Mouse (Mus musculus): ENCODE results near the gene Col17a1. TPM values are rescaled to one million over a fixed set of nuclear protein-coding genes. Genes with fewer than 3 reads are reported as not detected.

Gene Col17a1
- total and polyA plus RNA-seq, 3 experiments: 0.18 to 0.37 TPM; not detected in 1

- TF ChIP-seq CTCF (IDR thresholded peaks at IDR 0.05) (no peak), EP300 (IDR thresholded peaks at IDR 0.05; ENCODE audit: insufficient read depth, low read depth, low read length) (no peak), POLR2A (IDR thresholded peaks at IDR 0.05; ENCODE audit: insufficient read depth, low read depth, low read length) (no peak)
- no peak overlapping the region for H3K27ac ChIP-seq
- intact Hi-C loops (cut with DNase I): no loop called here
- H3K36me3 ChIP-seq (ENCODE audit: control insufficient read depth, insufficient read depth, low read length): no peaks in the 10 kb centered on the region
- no peak overlapping the region for H3K4me3 ChIP-seq
- H3K4me1 ChIP-seq (ENCODE audit: control insufficient read depth, insufficient read depth, low read length): peaks cover 5% of the 10 kb centered on the region
- DNase-seq: no peak
- no peaks in the 10 kb centered on the region for H3K27me3 ChIP-seq (ENCODE audit: control insufficient read depth, insufficient read depth, low read length)
- WGBS: 47% methylated on average over 5 of the region's 5 CpGs
- H3K9ac ChIP-seq (ENCODE audit: low read depth, low read length): no peak overlapping the region
- H3K79me2 ChIP-seq (replicated peaks; ENCODE audit: control insufficient read depth, insufficient read depth, low read length): no peaks in the 10 kb centered on the region
Observed at GRCm38 (mm10) chr19:47651160-47651480, 40.8 kb downstream of the Col17a1 start.

GRCm38 (mm10) chr19:47650366-47651159 lies 41.3 kb downstream of the Col17a1 start:
- no peak overlapping the region for H3K4me3 ChIP-seq
- WGBS: 74% methylated on average over 16 of the region's 16 CpGs
- no peaks in the 10 kb centered on the region for H3K79me2 ChIP-seq (replicated peaks; ENCODE audit: control insufficient read depth, insufficient read depth, low read length)
- peaks cover 6% of the 10 kb centered on the region for H3K4me1 ChIP-seq (ENCODE audit: control insufficient read depth, insufficient read depth, low read length)
- no peak for TF ChIP-seq EP300 (IDR thresholded peaks at IDR 0.05; ENCODE audit: insufficient read depth, low read depth, low read length)
- TF ChIP-seq CTCF (IDR thresholded peaks at IDR 0.05): no peak
- no peak for TF ChIP-seq POLR2A (IDR thresholded peaks at IDR 0.05; ENCODE audit: insufficient read depth, low read depth, low read length)
- DNase-seq: peak in 1 of 2 experiments; percentile 14
- intact Hi-C loops (cut with DNase I): no loop called here
- H3K27ac ChIP-seq: no peak overlapping the region
- no peak overlapping the region for H3K9ac ChIP-seq (ENCODE audit: low read depth, low read length)
- no peaks in the 10 kb centered on the region for H3K36me3 ChIP-seq (ENCODE audit: control insufficient read depth, insufficient read depth, low read length)
- no peaks in the 10 kb centered on the region for H3K27me3 ChIP-seq (ENCODE audit: control insufficient read depth, insufficient read depth, low read length)

GRCm38 (mm10) chr19:47649071-47649470 lies 42.8 kb downstream of the Col17a1 start:
- no peaks in the 10 kb centered on the region for H3K36me3 ChIP-seq (ENCODE audit: control insufficient read depth, insufficient read depth, low read length)
- 91% methylated on average over 6 of the region's 6 CpGs for WGBS
- H3K4me3 ChIP-seq: no peak overlapping the region
- peak in 1 of 2 experiments; percentile 14 for DNase-seq
- peaks cover 9% of the 10 kb centered on the region for H3K4me1 ChIP-seq (ENCODE audit: control insufficient read depth, insufficient read depth, low read length)
- no peak overlapping the region for H3K9ac ChIP-seq (ENCODE audit: low read depth, low read length)
- H3K79me2 ChIP-seq (replicated peaks; ENCODE audit: control insufficient read depth, insufficient read depth, low read length): no peaks in the 10 kb centered on the region
- intact Hi-C loops (cut with DNase I): no loop called here
- no peaks in the 10 kb centered on the region for H3K27me3 ChIP-seq (ENCODE audit: control insufficient read depth, insufficient read depth, low read length)
- no peak overlapping the region for H3K27ac ChIP-seq
- no peak for TF ChIP-seq POLR2A (IDR thresholded peaks at IDR 0.05; ENCODE audit: insufficient read depth, low read depth, low read length)
- TF ChIP-seq EP300 (IDR thresholded peaks at IDR 0.05; ENCODE audit: insufficient read depth, low read depth, low read length): no peak
- TF ChIP-seq CTCF (IDR thresholded peaks at IDR 0.05): no peak

- no peaks in the 10 kb centered on the region for H3K27me3 ChIP-seq (ENCODE audit: control insufficient read depth, insufficient read depth, low read length)
- no peak for DNase-seq
- TF ChIP-seq POLR2A (IDR thresholded peaks at IDR 0.05; ENCODE audit: insufficient read depth, low read depth, low read length) (no peak), EP300 (IDR thresholded peaks at IDR 0.05; ENCODE audit: insufficient read depth, low read depth, low read length) (no peak), CTCF (IDR thresholded peaks at IDR 0.05) (no peak)
- no peaks in the 10 kb centered on the region for H3K79me2 ChIP-seq (replicated peaks; ENCODE audit: control insufficient read depth, insufficient read depth, low read length)
- H3K27ac ChIP-seq: no peak overlapping the region; the same call in 1 of the 2 replicates
- no peak overlapping the region for H3K9ac ChIP-seq (ENCODE audit: low read depth, low read length)
- no peak overlapping the region for H3K4me3 ChIP-seq
- 73% methylated on average over 6 of the region's 6 CpGs for whole genome bisulfite sequencing
- peaks cover 8% of the 10 kb centered on the region for H3K36me3 ChIP-seq (ENCODE audit: control insufficient read depth, insufficient read depth, low read length)
- H3K4me1 ChIP-seq (ENCODE audit: control insufficient read depth, insufficient read depth, low read length): peaks cover 11% of the 10 kb centered on the region
- intact Hi-C loops (cut with DNase I): no loop called here
Observed at GRCm38 (mm10) chr19:47646508-47647120, 45.3 kb downstream of the Col17a1 start.

GRCm38 (mm10) chr19:47645583-47645982 lies 46.3 kb downstream of the Col17a1 start:
- peaks cover 3% of the 10 kb centered on the region; the same call in 1 of the 2 replicates for H3K79me2 ChIP-seq (replicated peaks; ENCODE audit: control insufficient read depth, insufficient read depth, low read length)
- H3K4me1 ChIP-seq (ENCODE audit: control insufficient read depth, insufficient read depth, low read length): peaks cover 10% of the 10 kb centered on the region
- H3K9ac ChIP-seq (ENCODE audit: low read depth, low read length): no peak overlapping the region
- H3K27me3 ChIP-seq (ENCODE audit: control insufficient read depth, insufficient read depth, low read length): no peaks in the 10 kb centered on the region
- DNase-seq: peak in 1 of 2 experiments; percentile 45
- intact Hi-C loops (cut with DNase I): no loop called here
- no peak overlapping the region for H3K4me3 ChIP-seq
- H3K36me3 ChIP-seq (ENCODE audit: control insufficient read depth, insufficient read depth, low read length): peaks cover 16% of the 10 kb centered on the region
- H3K27ac ChIP-seq: peak overlapping the region; percentile 45
- no peak for TF ChIP-seq EP300 (IDR thresholded peaks at IDR 0.05; ENCODE audit: insufficient read depth, low read depth, low read length)
- no peak for TF ChIP-seq POLR2A (IDR thresholded peaks at IDR 0.05; ENCODE audit: insufficient read depth, low read depth, low read length)
- no peak for TF ChIP-seq CTCF (IDR thresholded peaks at IDR 0.05)
- WGBS: 14% methylated on average over 6 of the region's 6 CpGs

GRCm38 (mm10) chr19:47643910-47644309 lies 48.0 kb downstream of the Col17a1 start:
- H3K4me3 ChIP-seq: no peak overlapping the region
- no peak overlapping the region; the same call in none of the 2 replicates for H3K27ac ChIP-seq
- H3K4me1 ChIP-seq (ENCODE audit: control insufficient read depth, insufficient read depth, low read length): peaks cover 11% of the 10 kb centered on the region
- no peak for DNase-seq
- intact Hi-C loops (cut with DNase I): no loop called here
- H3K27me3 ChIP-seq (ENCODE audit: control insufficient read depth, insufficient read depth, low read length): no peaks in the 10 kb centered on the region
- TF ChIP-seq EP300 (IDR thresholded peaks at IDR 0.05; ENCODE audit: insufficient read depth, low read depth, low read length) (no peak), POLR2A (IDR thresholded peaks at IDR 0.05; ENCODE audit: insufficient read depth, low read depth, low read length) (no peak), CTCF (IDR thresholded peaks at IDR 0.05) (no peak)
- H3K36me3 ChIP-seq (ENCODE audit: control insufficient read depth, insufficient read depth, low read length): peaks cover 25% of the 10 kb centered on the region
- no peak overlapping the region for H3K9ac ChIP-seq (ENCODE audit: low read depth, low read length)
- WGBS: 30% methylated on average over 2 of the region's 2 CpGs
- H3K79me2 ChIP-seq (replicated peaks; ENCODE audit: control insufficient read depth, insufficient read depth, low read length): peaks cover 3% of the 10 kb centered on the region; the same call in 1 of the 2 replicates
